Mouse (Mus musculus) 3134 (cell line): ENCODE data around the gene Olfr1179.
"Not testable (repeated sequence)": the region's sequence is repeated elsewhere in the genome, so short reads cannot be mapped to it uniquely, and the experiment has no call there.

Experiments
- DNase-seq: peaks from one replicate; pipeline ENCODE4 v3.0.0-alpha.2; 2011; ENCODE audit warnings: low spot score; ENCODE audit not compliant: insufficient read length; ENCODE audit errors: extremely low read depth

Gene Olfr1179

DNA sequence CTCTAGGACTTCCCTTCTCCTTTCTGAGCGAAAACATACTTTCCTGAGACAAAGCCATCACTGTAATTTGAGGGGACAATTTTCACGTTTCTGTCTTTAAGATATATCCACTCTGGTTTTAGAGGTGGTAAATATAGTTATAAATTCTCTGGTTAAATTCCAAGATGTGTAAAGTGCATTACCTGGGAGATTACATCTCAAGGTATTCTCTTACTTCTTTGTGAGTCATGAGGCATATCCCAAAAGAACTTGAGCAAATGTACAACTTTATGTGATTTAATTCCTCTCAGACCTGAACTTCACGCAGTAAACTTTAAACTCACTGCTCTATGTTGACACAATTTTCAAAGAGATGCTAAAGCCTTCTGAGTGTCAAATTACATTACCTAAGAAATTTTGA is at the start of gene Olfr1179:
Gene Olfr1179, minus strand, starts transcription at position 101 of the 400 bp plus-strand sequence.
- no peak for DNase-seq

- not testable (repeated sequence) for DNase-seq
Observed at GRCm38 (mm10) chr2:88454567-88454966, 48.3 kb upstream of the Olfr1179 start, which contains the start of gene Olfr1183. TSS of gene Olfr1183 (plus strand) at chr2:88454867.

- DNase-seq, result no peak
Observed at GRCm38 (mm10) chr2:88449031-88449430, 42.8 kb upstream of the Olfr1179 start, which contains the start of gene Gm13757. TSS of gene Gm13757 (minus strand) at chr2:88449131.

GRCm38 (mm10) chr2:88426071-88426470 is 19.8 kb upstream of the Olfr1179 start, which contains the start of gene Olfr1181:
TSS of gene Olfr1181 (minus strand) at chr2:88426171.
- no peak for DNase-seq

DNA sequence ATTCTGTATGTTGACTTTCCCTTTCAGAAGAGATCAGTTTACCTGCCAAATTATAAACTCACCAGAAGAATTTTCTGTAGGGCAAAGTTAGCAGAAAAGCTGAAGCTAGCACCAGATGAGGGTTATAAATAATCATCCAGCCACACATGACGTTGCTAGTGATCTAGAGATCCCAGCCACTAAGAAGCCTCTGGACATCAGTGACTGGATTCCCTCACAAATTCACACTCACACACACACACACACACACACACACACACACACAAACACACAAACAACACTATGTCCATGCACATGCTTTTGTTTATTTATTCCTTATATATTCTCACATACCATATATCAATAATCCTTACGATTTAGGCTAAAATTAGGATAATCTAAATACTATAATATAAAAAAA is 12.8 kb upstream of the Olfr1179 start, which contains the start of gene Olfr1180:
Gene Olfr1180, minus strand, starts transcription at position 101 of the 400 bp plus-strand sequence.
- DNase-seq, result no peak

- no peak for DNase-seq
Observed at GRCm38 (mm10) chr2:88386762-88387161, 19.5 kb downstream of the Olfr1179 start, which contains the start of gene Olfr1178. TSS of gene Olfr1178 (plus strand) at chr2:88387062.

DNA sequence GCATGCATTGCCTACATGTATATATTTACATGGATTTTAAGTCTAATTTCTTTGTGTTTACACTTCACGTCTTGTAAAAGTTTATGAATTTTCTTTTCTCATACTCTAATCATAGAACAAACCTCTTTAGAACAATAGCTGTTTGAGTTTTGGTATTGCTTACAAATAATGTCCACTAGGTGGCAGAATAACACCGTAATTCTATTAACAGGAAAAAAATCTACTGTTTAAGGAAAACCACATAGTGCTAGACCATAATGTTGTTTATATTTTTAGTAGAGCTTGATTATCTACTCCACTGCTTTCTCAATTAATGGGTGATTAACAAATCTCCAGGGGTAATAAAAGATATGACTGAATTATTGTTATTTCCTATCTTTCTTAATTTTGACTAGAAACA is 49.9 kb downstream of the Olfr1179 start:
- no peak for DNase-seq
